Mouse (Mus musculus) MEL (cell line): ENCODE measurements at regions not wholly inside any gene's neighbourhood (a gene's known extent, or its start where the extent isn't known, plus 50 kb on each side); places are given as distances from the start of the nearest gene placed in this dataset.

Experiments
- DNase-seq: peaks from one replicate; pipeline ENCODE4 v3.0.0; 2011; ENCODE audit warnings: low read depth, low spot score
- H3K27ac ChIP-seq: 2 replicates; pipeline ENCODE4 v1.5.1; 2012; ENCODE audit warnings: low read depth, mild to moderate bottlenecking, control low read depth, low read length, moderate library complexity; ENCODE audit not compliant: control insufficient read depth
- H3K27me3 ChIP-seq, 2 experiments: fragments of 150-350 bp in 1 of 2; sonication (generic) in 1 of 2; 2 replicates each; pipeline ENCODE4 v1.6.1; 2012; ENCODE audit warnings: low read length in 2 of 2, mild to moderate bottlenecking in 2 of 2, improper control_type of control experiment in 1 of 2, moderate library complexity in 1 of 2; ENCODE audit not compliant: insufficient read depth in 2 of 2, control insufficient read depth in 1 of 2
- H3K36me3 ChIP-seq, 2 experiments: 2 replicates each; pipeline ENCODE4 v1.6.1; 2012 to 2014; ENCODE audit warnings: low read length in 2 of 2, improper control_type of control experiment in 1 of 2, inconsistent platforms in 1 of 2, mild to moderate bottlenecking in 1 of 2; ENCODE audit not compliant: insufficient read depth in 2 of 2, control insufficient read depth in 1 of 2
- H3K4me1 ChIP-seq, 2 experiments: fragments of 150-350 bp in 1 of 2; sonication (generic) in 1 of 2; 2 replicates each; pipeline ENCODE4 v1.6.1; 2012; ENCODE audit warnings: low read length in 2 of 2, improper control_type of control experiment in 1 of 2, mild to moderate bottlenecking in 1 of 2; ENCODE audit not compliant: insufficient read depth in 2 of 2, control insufficient read depth in 1 of 2
- H3K4me3 ChIP-seq, 2 experiments: fragments of 150-350 bp in 1 of 2; sonication (generic) in 1 of 2; 2 replicates each; pipeline ENCODE4 v1.5.1; 2012; ENCODE audit warnings: low read depth in 2 of 2, low read length in 2 of 2, mild to moderate bottlenecking in 2 of 2, moderate library complexity in 2 of 2, control low read depth in 1 of 2, improper control_type of control experiment in 1 of 2; ENCODE audit not compliant: control insufficient read depth in 1 of 2, insufficient read depth in 1 of 2
- H3K79me2 ChIP-seq: 2 replicates; pipeline ENCODE4 v1.6.1; 2012; ENCODE audit warnings: mild to moderate bottlenecking, low read length, moderate library complexity; ENCODE audit not compliant: control insufficient read depth, poor library complexity, insufficient read depth
- H3K9ac ChIP-seq: 2 replicates; pipeline ENCODE4 v1.6.1; 2012; ENCODE audit warnings: low read depth, mild to moderate bottlenecking, control low read depth, low read length, moderate library complexity; ENCODE audit not compliant: control insufficient read depth, poor library complexity, severe bottlenecking
- H3K9me3 ChIP-seq: fragments of 150-350 bp; sonication (generic); replicated peaks from 2 replicates; pipeline ENCODE4 v1.6.1; 2012; ENCODE audit warnings: mild to moderate bottlenecking, low read length, improper control_type of control experiment, moderate library complexity; ENCODE audit not compliant: insufficient read depth
- BHLHE40 ChIP-seq: IDR thresholded peaks from 2 replicates; pipeline ENCODE4 v1.6.1; 2012; ENCODE audit warnings: low read depth, mild to moderate bottlenecking, inconsistent platforms, low read length, improper control_type of control experiment, borderline replicate concordance
- CTCF ChIP-seq, 3 experiments: IDR thresholded peaks in 2 of 3; conservative IDR thresholded peaks in 1 of 3; 2 replicates each; pipeline ENCODE4 v1.5.1; 2011 to 2012; ENCODE audit warnings: low read length in 3 of 3, low read depth in 2 of 3, mild to moderate bottlenecking in 2 of 3, improper control_type of control experiment in 1 of 3, inconsistent platforms in 1 of 3, mixed read lengths in 1 of 3, moderate library complexity in 1 of 3; ENCODE audit not compliant: control insufficient read depth in 1 of 3, insufficient read depth in 1 of 3, poor library complexity in 1 of 3, severe bottlenecking in 1 of 3
- ETS1 ChIP-seq: IDR thresholded peaks from 2 replicates; pipeline ENCODE4 v1.6.1; 2012; ENCODE audit warnings: low read depth, mild to moderate bottlenecking, inconsistent platforms, low read length, improper control_type of control experiment, moderate library complexity
- GABPA ChIP-seq: IDR thresholded peaks from 2 replicates; pipeline ENCODE4 v1.6.1; 2012; ENCODE audit warnings: low read depth, mild to moderate bottlenecking, inconsistent platforms, low read length, improper control_type of control experiment, moderate library complexity
- MAFK ChIP-seq: IDR thresholded peaks from 2 replicates; pipeline ENCODE4 v1.6.1; 2011; ENCODE audit warnings: low read depth, mild to moderate bottlenecking, low read length, improper control_type of control experiment, borderline replicate concordance
- MEF2A ChIP-seq: IDR thresholded peaks from 2 replicates; pipeline ENCODE4 v1.6.1; 2014; ENCODE audit warnings: low read depth, mild to moderate bottlenecking, inconsistent platforms, low read length, improper control_type of control experiment; ENCODE audit not compliant: poor library complexity, insufficient replicate concordance, severe bottlenecking; ENCODE audit errors: extremely low read depth
- MYC ChIP-seq: IDR thresholded peaks from 2 replicates; pipeline ENCODE4 v1.6.1; 2011; ENCODE audit warnings: low read depth, mild to moderate bottlenecking, low read length, improper control_type of control experiment, moderate library complexity
- NELFE ChIP-seq: IDR thresholded peaks from 2 replicates; pipeline ENCODE4 v1.6.1; 2011; ENCODE audit warnings: low read depth, low read length, improper control_type of control experiment
- POLR2AphosphoS2 ChIP-seq: IDR thresholded peaks from 2 replicates; pipeline ENCODE4 v1.6.1; 2011; ENCODE audit warnings: low read length, improper control_type of control experiment
- RCOR1 ChIP-seq: IDR thresholded peaks from 2 replicates; pipeline ENCODE4 v1.6.1; 2012; ENCODE audit warnings: low read depth, mild to moderate bottlenecking, inconsistent platforms, low read length, improper control_type of control experiment
- SMC3 ChIP-seq: IDR thresholded peaks from 2 replicates; pipeline ENCODE4 v1.6.1; 2011; ENCODE audit warnings: low read depth, low read length, improper control_type of control experiment
- TAL1 ChIP-seq: IDR thresholded peaks from 2 replicates; pipeline ENCODE4 v1.6.1; 2012; ENCODE audit warnings: mild to moderate bottlenecking, inconsistent platforms, low read length, moderate library complexity, mixed read lengths
- TBP ChIP-seq: IDR thresholded peaks from 2 replicates; pipeline ENCODE4 v1.8.0; 2011; ENCODE audit warnings: low read depth, low read length, improper control_type of control experiment
- UBTF ChIP-seq: IDR thresholded peaks from 2 replicates; pipeline ENCODE4 v1.6.1; 2012; ENCODE audit warnings: low read depth, mild to moderate bottlenecking, inconsistent platforms, low read length, improper control_type of control experiment, moderate library complexity, borderline replicate concordance; ENCODE audit not compliant: insufficient read depth
- USF2 ChIP-seq, 2 experiments: IDR thresholded peaks; 2 replicates each; pipeline ENCODE4 v1.6.1; 2011 to 2012; ENCODE audit warnings: improper control_type of control experiment in 2 of 2, low read length in 2 of 2, borderline replicate concordance in 1 of 2, inconsistent platforms in 1 of 2, low read depth in 1 of 2, mild to moderate bottlenecking in 1 of 2; ENCODE audit not compliant: insufficient read depth in 1 of 2
- ZC3H11A ChIP-seq: IDR thresholded peaks from 2 replicates; pipeline ENCODE4 v1.6.1; 2012; ENCODE audit warnings: low read depth, mild to moderate bottlenecking, inconsistent platforms, low read length, improper control_type of control experiment
- ZKSCAN1 ChIP-seq: IDR thresholded peaks from 2 replicates; pipeline ENCODE4 v1.6.1; 2012; ENCODE audit warnings: low read depth, mild to moderate bottlenecking, inconsistent platforms, low read length, improper control_type of control experiment, moderate library complexity

DNA sequence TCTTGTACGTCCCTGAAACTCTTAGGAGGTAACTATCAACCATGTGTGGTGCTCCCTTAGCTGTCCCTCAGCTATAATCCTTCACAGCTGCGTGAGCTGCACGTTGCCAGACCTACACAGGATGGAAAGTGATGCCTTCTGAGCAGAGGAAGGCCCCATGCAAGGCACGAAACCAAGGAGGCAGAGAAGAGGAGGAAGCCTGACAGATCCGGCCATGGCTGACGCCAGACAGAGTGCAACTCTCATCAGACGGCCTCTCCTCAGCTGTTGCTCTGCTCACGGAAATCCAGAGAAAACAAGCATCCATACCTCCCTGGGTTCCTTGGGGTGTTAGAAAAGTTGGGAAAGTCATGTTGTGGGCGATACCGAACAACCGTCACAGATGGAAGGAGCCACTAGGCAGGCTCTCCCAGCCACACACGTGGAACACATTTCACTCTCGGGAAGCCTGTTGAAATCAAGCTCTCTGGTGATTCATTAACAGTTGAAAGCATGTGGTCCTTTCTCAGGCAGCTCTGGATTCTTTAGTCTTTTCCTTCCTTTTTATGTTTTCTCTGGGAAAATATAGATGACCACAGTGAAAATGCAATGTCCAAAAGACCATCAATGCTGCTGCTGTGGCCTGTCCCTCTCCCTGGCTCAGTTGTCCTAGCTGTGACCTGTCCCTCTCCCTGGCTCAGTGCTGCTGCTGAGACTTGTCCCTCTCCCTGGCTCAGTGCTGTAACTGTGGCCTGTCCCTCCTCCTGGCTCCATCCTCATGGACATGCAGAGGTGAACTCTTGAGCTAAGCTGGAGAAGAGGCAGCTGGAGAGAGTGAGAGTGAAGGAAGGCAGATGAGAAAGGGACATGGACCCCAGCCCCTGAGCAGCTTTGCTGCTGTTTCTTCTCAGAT, 331.1 kb downstream of the Agtpbp1 start:
- H3K27me3 ChIP-seq = no peaks in the 10 kb centered on the region
- no peak for TF ChIP-seq NELFE
- no peak for TF ChIP-seq CTCF (IDR thresholded peaks at IDR 0.05 in 2 of 3, conservative IDR thresholded peaks at IDR 0.05 in 1 of 3; ENCODE audit: control insufficient read depth in 1 of 3, insufficient read depth in 1 of 3, low read depth in 2 of 3, low read length in 3 of 3, poor library complexity in 1 of 3, severe bottlenecking in 1 of 3)
- no peak for TF ChIP-seq MAFK
- no peak for TF ChIP-seq TBP
- TF ChIP-seq RCOR1 = no peak
- no peak for TF ChIP-seq BHLHE40
- no peak for TF ChIP-seq USF2 (IDR thresholded peaks at IDR 0.05; ENCODE audit: borderline replicate concordance in 1 of 2, insufficient read depth in 1 of 2, low read depth in 1 of 2, low read length in 2 of 2)
- TF ChIP-seq GABPA = no peak
- no peak for TF ChIP-seq MYC
- no peak for TF ChIP-seq MEF2A
- no peak for TF ChIP-seq UBTF
- no peak for TF ChIP-seq ZKSCAN1
- TF ChIP-seq TAL1 = no peak
- no peak for TF ChIP-seq ETS1
- no peak for TF ChIP-seq ZC3H11A
- no peak for TF ChIP-seq SMC3
- TF ChIP-seq POLR2AphosphoS2 = no peak
- TF ChIP-seq, all 39 proteins: peak for 0
- Histone ChIP-seq H3K27ac (no peak overlapping the region), H3K9me3 (no peaks in the 10 kb centered on the region), H3K4me1 (peaks cover 2 to 5% of the 10 kb centered on the region in 2 experiments; a peak in 3 of 4 replicates), H3K4me3 (no peak overlapping the region), H3K79me2 (no peaks in the 10 kb centered on the region), H3K9ac (no peak overlapping the region), H3K36me3 (no peaks in the 10 kb centered on the region; a peak in 1 of 4 replicates)
- DNase-seq = no peak
